Comparison of ENCODE assay signal across 27 mouse cellular contexts in the genomic region with DNA sequence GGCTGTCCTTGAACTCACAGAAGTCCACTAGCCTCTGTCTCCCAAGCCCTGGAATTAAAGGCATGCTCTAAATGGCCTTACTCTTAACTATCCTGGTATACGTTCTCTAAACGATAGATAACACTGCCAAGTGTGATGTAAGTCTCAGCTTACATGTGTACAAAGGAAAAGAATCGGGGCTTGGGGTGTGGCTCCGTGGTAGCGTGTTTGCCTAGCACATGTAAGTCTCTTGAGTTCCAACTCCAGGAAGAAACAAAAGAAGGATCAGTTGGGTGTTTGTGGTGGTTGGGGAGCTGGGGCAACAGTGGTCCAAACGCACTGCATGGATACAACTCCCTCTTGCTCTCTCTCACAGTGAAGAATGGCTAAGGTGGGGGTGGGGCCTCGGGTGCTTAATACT.
A peak's percentile ranks its signal among the peaks of the same experiment; 100 is the strongest.
DNase-seq lines count a peak whose midpoint lies in the region; ATAC-seq and TF ChIP-seq lines count a peak whose summit lies in the region.
"Had no signal": no experiment of that assay in that cellular context is flagged by ENCODE, and none has a peak within 500 bp of the region (broad histone marks: within the 10 kb centered on the region; RNA-seq: fewer than 3 reads in every experiment).

No protein-coding gene starts in this region.

- no peaks in the 10 kb centered on the region for H3K36me3 ChIP-seq in lung, postnatal 0 days (ENCODE audit: insufficient read depth, low read length)
- no peaks in the 10 kb centered on the region for H3K36me3 ChIP-seq in midbrain, embryonic 11.5 days (ENCODE audit: control insufficient read depth, insufficient read depth, low read length)
- H3K36me3 ChIP-seq in midbrain, embryonic 10.5 days, result no peaks in the 10 kb centered on the region
- H3K36me3 ChIP-seq in stomach, postnatal 0 days (ENCODE audit: control insufficient read depth, insufficient read depth, low read length), result no peaks in the 10 kb centered on the region
- H3K36me3 ChIP-seq: embryonic facial prominence, embryonic 15.5 days; heart, embryonic 15.5 days; hindbrain, embryonic 10.5 days; hindbrain, embryonic 13.5 days had no signal

- H3K4me3 ChIP-seq in lung, postnatal 0 days (ENCODE audit: low read depth, low read length), result no peak overlapping the region
- H3K4me3 ChIP-seq in midbrain, embryonic 11.5 days (ENCODE audit: low read depth, low read length), result no peak overlapping the region
- no peak overlapping the region for H3K4me3 ChIP-seq in midbrain, embryonic 10.5 days
- no peak overlapping the region for H3K4me3 ChIP-seq in stomach, postnatal 0 days (ENCODE audit: low read depth, low read length)
- H3K4me3 ChIP-seq: embryonic facial prominence, embryonic 15.5 days; gastrocnemius, adult 2 months; heart, embryonic 15.5 days; hindbrain, embryonic 10.5 days; hindbrain, embryonic 13.5 days had no signal

- 58% methylated on average over 7 of the region's 7 CpGs for WGBS in lung, postnatal 0 days
- WGBS in midbrain, embryonic 11.5 days, result 92% methylated on average over 7 of the region's 7 CpGs
- WGBS in midbrain, embryonic 10.5 days, result 90% methylated on average over 7 of the region's 7 CpGs
- 48% methylated on average over 7 of the region's 7 CpGs for WGBS in stomach, postnatal 0 days

- no peaks in the 10 kb centered on the region for H3K4me1 ChIP-seq in lung, postnatal 0 days (ENCODE audit: insufficient read depth, low read depth, low read length)
- no peaks in the 10 kb centered on the region for H3K4me1 ChIP-seq in midbrain, embryonic 11.5 days (ENCODE audit: control insufficient read depth, insufficient read depth, low read length)
- 0 out of 2 replicates have a peak, but pooled peaks cover under 1% of the 10 kb centered on the region for H3K4me1 ChIP-seq in midbrain, embryonic 10.5 days
- H3K4me1 ChIP-seq in stomach, postnatal 0 days (replicated peaks; ENCODE audit: control insufficient read depth, insufficient read depth), result no peaks in the 10 kb centered on the region
- H3K4me1 ChIP-seq: embryonic facial prominence, embryonic 15.5 days; heart, embryonic 15.5 days; hindbrain, embryonic 10.5 days had no signal

- no peak overlapping the region for H3K27ac ChIP-seq in lung, postnatal 0 days (ENCODE audit: low read length)
- no peak overlapping the region for H3K27ac ChIP-seq in midbrain, embryonic 11.5 days (ENCODE audit: low read depth, low read length)
- H3K27ac ChIP-seq in midbrain, embryonic 10.5 days (replicated peaks), result no peak overlapping the region
- no peak overlapping the region for H3K27ac ChIP-seq in stomach, postnatal 0 days (replicated peaks)
- H3K27ac ChIP-seq: embryonic facial prominence, embryonic 15.5 days; gastrocnemius, adult 2 months; heart, embryonic 15.5 days; hindbrain, embryonic 10.5 days; hindbrain, embryonic 13.5 days had no signal

- H3K9ac ChIP-seq in lung, postnatal 0 days (replicated peaks; ENCODE audit: low read depth), result no peak overlapping the region
- H3K9ac ChIP-seq in midbrain, embryonic 11.5 days (ENCODE audit: low read length), result no peak overlapping the region
- H3K9ac ChIP-seq in stomach, postnatal 0 days (ENCODE audit: low read length), result no peak overlapping the region
- H3K9ac ChIP-seq: embryonic facial prominence, embryonic 15.5 days; forebrain, postnatal 0 days; heart, embryonic 15.5 days; hindbrain, embryonic 13.5 days had no signal

- H3K4me2 ChIP-seq in lung, postnatal 0 days (replicated peaks; ENCODE audit: low read depth, low read length), result no peak overlapping the region
- no peak overlapping the region for H3K4me2 ChIP-seq in midbrain, embryonic 11.5 days
- H3K4me2 ChIP-seq in stomach, postnatal 0 days (replicated peaks; ENCODE audit: low read depth), result no peak overlapping the region
- H3K4me2 ChIP-seq: embryonic facial prominence, embryonic 15.5 days; heart, embryonic 11.5 days; heart, embryonic 15.5 days; hindbrain, embryonic 13.5 days had no signal

- DNase-seq in lung, postnatal 0 days (ENCODE audit: low spot score), result peak; percentile 30
- no peak for DNase-seq in lung, postnatal 14 days
- peak; percentile 65 for DNase-seq in midbrain, embryonic 11.5 days (ENCODE audit: low spot score, missing footprints)
- DNase-seq in midbrain, embryonic 10.5 days (ENCODE audit: low spot score), result no peak
- peak; percentile 44 for DNase-seq in stomach, postnatal 0 days (ENCODE audit: low spot score)
- DNase-seq in kidney, postnatal 14 days, result no peak
- DNase-seq: adrenal gland, adult 8-10 months; adrenal gland, postnatal 25 days; cerebellum, adult 11-12 months; cerebellum, adult 8-10 months; cerebellum, postnatal 10 days; cerebellum, postnatal 36 days; embryo, embryonic 11 days; forebrain, postnatal 0 days; gastrocnemius, adult 2 months; gastrocnemius, postnatal 14 days; heart, adult 11 months; heart, postnatal 10 days; heart, postnatal 36 days had no signal

- 0 out of 2 replicates have a peak, but pooled peaks have one; percentile 21 for ATAC-seq in lung, postnatal 0 days
- ATAC-seq in midbrain, embryonic 11.5 days (ENCODE audit: low FRiP score), result no peak
- peak; percentile 68; the same call in 1 of the 2 replicates for ATAC-seq in stomach, postnatal 0 days (ENCODE audit: low FRiP score, low TSS enrichment)
- ATAC-seq: activated CD4-positive, CD25-positive, alpha-beta regulatory T cell, adult 4 months; forebrain, embryonic 14.5 days; forebrain, postnatal 0 days; hindbrain, embryonic 16.5 days had no signal

- TF ChIP-seq EP300 in lung, postnatal 0 days (IDR thresholded peaks at IDR 0.05), result no peak
- TF ChIP-seq EP300 in stomach, postnatal 0 days (optimal IDR thresholded peaks at IDR 0.05), result no peak

- H3K9me3 ChIP-seq in lung, postnatal 0 days (ENCODE audit: low read length), result no peaks in the 10 kb centered on the region
- no peaks in the 10 kb centered on the region for H3K9me3 ChIP-seq in midbrain, embryonic 11.5 days (ENCODE audit: control insufficient read depth, low read length)
- no peaks in the 10 kb centered on the region for H3K9me3 ChIP-seq in midbrain, embryonic 10.5 days (replicated peaks)
- no peaks in the 10 kb centered on the region for H3K9me3 ChIP-seq in stomach, postnatal 0 days (ENCODE audit: control insufficient read depth, low read length)
- H3K9me3 ChIP-seq: embryonic facial prominence, embryonic 15.5 days; heart, embryonic 15.5 days; hindbrain, embryonic 10.5 days; hindbrain, embryonic 13.5 days had no signal

- no peaks in the 10 kb centered on the region for H3K27me3 ChIP-seq in lung, postnatal 0 days (replicated peaks; ENCODE audit: insufficient read depth, low read length)
- H3K27me3 ChIP-seq in midbrain, embryonic 11.5 days (ENCODE audit: control insufficient read depth, insufficient read depth, low read length), result no peaks in the 10 kb centered on the region
- H3K27me3 ChIP-seq in midbrain, embryonic 10.5 days (ENCODE audit: low read depth, poor library complexity, severe bottlenecking), result no peaks in the 10 kb centered on the region
- no peaks in the 10 kb centered on the region for H3K27me3 ChIP-seq in stomach, postnatal 0 days (ENCODE audit: control insufficient read depth, insufficient read depth, low read length)
- H3K27me3 ChIP-seq: embryonic facial prominence, embryonic 15.5 days; heart, embryonic 15.5 days; hindbrain, embryonic 13.5 days had no signal

- no peak for TF ChIP-seq CTCF in lung, postnatal 0 days (IDR thresholded peaks at IDR 0.05)
- TF ChIP-seq CTCF in stomach, postnatal 0 days (IDR thresholded peaks at IDR 0.05; ENCODE audit: low read depth), result no peak

Comparison
In these comparisons a context has a peak if more than half of its experiments do, and no peak if none do; other contexts are left out.
1. DNase-seq: peak in lung, postnatal 0 days (single experiment), midbrain, embryonic 11.5 days (single experiment) and stomach, postnatal 0 days (single experiment); none in lung, postnatal 14 days (single experiment), midbrain, embryonic 10.5 days (single experiment) and kidney, postnatal 14 days (single experiment).